Mouse (Mus musculus): Measurements from ENCODE around the gene Prss22. TPM values are rescaled to one million over a fixed set of nuclear protein-coding genes. Genes with fewer than 3 reads are reported as not detected.
"Not testable (repeated sequence)": the region's sequence is repeated elsewhere in the genome, so short reads cannot be mapped to it uniquely, and the experiment has no call there.

Gene Prss22
- polyA plus RNA-seq, 1 experiment from 2014 or later, result 0.51 TPM

GRCm38 (mm10) chr17:23968780-23969179 is 29.1 kb downstream of the Prss22 start:
- no peak overlapping the region for H3K9ac ChIP-seq (ENCODE audit: low read depth, low read length)
- H3K27me3 ChIP-seq (ENCODE audit: control insufficient read depth, insufficient read depth, low read length), result no peaks in the 10 kb centered on the region
- no peak overlapping the region for H3K4me2 ChIP-seq (replicated peaks; ENCODE audit: low read depth, low read length)
- no peaks in the 10 kb centered on the region for H3K4me1 ChIP-seq (replicated peaks; ENCODE audit: control insufficient read depth, insufficient read depth, low read length)
- ATAC-seq (ENCODE audit: low FRiP score) (no peak), DNase-seq (ENCODE audit: low spot score) (no peak)
- no peak overlapping the region for H3K27ac ChIP-seq (ENCODE audit: low read depth, low read length)
- WGBS, result 48% methylated on average over 2 of the region's 2 CpGs
- H3K9me3 ChIP-seq (ENCODE audit: control insufficient read depth, low read length), result no peaks in the 10 kb centered on the region
- no peak overlapping the region for H3K4me3 ChIP-seq (ENCODE audit: low read depth, low read length)
- H3K36me3 ChIP-seq (ENCODE audit: control insufficient read depth, insufficient read depth, low read length), result no peaks in the 10 kb centered on the region

- Histone ChIP-seq H3K27ac (ENCODE audit: low read depth, low read length) (no peak overlapping the region), H3K27me3 (ENCODE audit: control insufficient read depth, insufficient read depth, low read length) (no peaks in the 10 kb centered on the region), H3K9ac (ENCODE audit: low read depth, low read length) (no peak overlapping the region), H3K4me2 (replicated peaks; ENCODE audit: low read depth, low read length) (no peak overlapping the region), H3K4me3 (ENCODE audit: low read depth, low read length) (no peak overlapping the region), H3K9me3 (ENCODE audit: control insufficient read depth, low read length) (no peaks in the 10 kb centered on the region), H3K4me1 (replicated peaks; ENCODE audit: control insufficient read depth, insufficient read depth, low read length) (no peaks in the 10 kb centered on the region), H3K36me3 (ENCODE audit: control insufficient read depth, insufficient read depth, low read length) (no peaks in the 10 kb centered on the region)
- DNase-seq (ENCODE audit: low spot score) (no peak), ATAC-seq (ENCODE audit: low FRiP score) (no peak)
- 87% methylated on average over 10 of the region's 10 CpGs for WGBS
Observed at GRCm38 (mm10) chr17:23966658-23967401, 31.1 kb downstream of the Prss22 start.

- Histone ChIP-seq H3K4me3 (ENCODE audit: low read depth, low read length) (no peak overlapping the region), H3K9me3 (ENCODE audit: control insufficient read depth, low read length) (no peaks in the 10 kb centered on the region), H3K4me2 (replicated peaks; ENCODE audit: low read depth, low read length) (no peak overlapping the region), H3K27me3 (ENCODE audit: control insufficient read depth, insufficient read depth, low read length) (no peaks in the 10 kb centered on the region), H3K36me3 (ENCODE audit: control insufficient read depth, insufficient read depth, low read length) (no peaks in the 10 kb centered on the region), H3K4me1 (replicated peaks; ENCODE audit: control insufficient read depth, insufficient read depth, low read length) (no peaks in the 10 kb centered on the region), H3K27ac (ENCODE audit: low read depth, low read length) (no peak overlapping the region), H3K9ac (ENCODE audit: low read depth, low read length) (no peak overlapping the region)
- DNase-seq (ENCODE audit: low spot score) (no peak), ATAC-seq (ENCODE audit: low FRiP score) (no peak)
- WGBS, result 28% methylated on average over 6 of the region's 6 CpGs
Observed at GRCm38 (mm10) chr17:23965805-23966425, 32.0 kb downstream of the Prss22 start.

- Histone ChIP-seq H3K36me3 (ENCODE audit: control insufficient read depth, insufficient read depth, low read length) (no peaks in the 10 kb centered on the region), H3K9me3 (ENCODE audit: control insufficient read depth, low read length) (no peaks in the 10 kb centered on the region), H3K27me3 (ENCODE audit: control insufficient read depth, insufficient read depth, low read length) (no peaks in the 10 kb centered on the region), H3K4me1 (replicated peaks; ENCODE audit: control insufficient read depth, insufficient read depth, low read length) (no peaks in the 10 kb centered on the region), H3K27ac (ENCODE audit: low read depth, low read length) (no peak overlapping the region), H3K4me2 (replicated peaks; ENCODE audit: low read depth, low read length) (no peak overlapping the region), H3K9ac (ENCODE audit: low read depth, low read length) (no peak overlapping the region), H3K4me3 (ENCODE audit: low read depth, low read length) (no peak overlapping the region)
- ATAC-seq (ENCODE audit: low FRiP score), result no peak
- whole genome bisulfite sequencing, result 55% methylated on average over 4 of the region's 4 CpGs
- DNase-seq (ENCODE audit: low spot score), result no peak
Observed at GRCm38 (mm10) chr17:23961573-23962122, 36.3 kb downstream of the Prss22 start.

GRCm38 (mm10) chr17:23960084-23960738 is 37.7 kb downstream of the Prss22 start:
- Histone ChIP-seq H3K4me2 (replicated peaks; ENCODE audit: low read depth, low read length) (no peak overlapping the region), H3K9me3 (ENCODE audit: control insufficient read depth, low read length) (no peaks in the 10 kb centered on the region), H3K9ac (ENCODE audit: low read depth, low read length) (0 out of 2 replicates have a peak overlapping the region, but pooled peaks have one; percentile 31), H3K4me1 (replicated peaks; ENCODE audit: control insufficient read depth, insufficient read depth, low read length) (no peaks in the 10 kb centered on the region), H3K4me3 (ENCODE audit: low read depth, low read length) (no peak overlapping the region), H3K27me3 (ENCODE audit: control insufficient read depth, insufficient read depth, low read length) (no peaks in the 10 kb centered on the region), H3K36me3 (ENCODE audit: control insufficient read depth, insufficient read depth, low read length) (no peaks in the 10 kb centered on the region), H3K27ac (ENCODE audit: low read depth, low read length) (no peak overlapping the region)
- 43% methylated on average over 3 of the region's 3 CpGs for WGBS
- peak; percentile 91 for DNase-seq (ENCODE audit: low spot score)
- peak; percentile 95 for ATAC-seq (ENCODE audit: low FRiP score)

- Histone ChIP-seq H3K36me3 (ENCODE audit: control insufficient read depth, insufficient read depth, low read length) (no peaks in the 10 kb centered on the region), H3K9ac (ENCODE audit: low read depth, low read length) (no peak within 1 kb of the TSS), H3K4me1 (replicated peaks; ENCODE audit: control insufficient read depth, insufficient read depth, low read length) (no peaks in the 10 kb centered on the region), H3K4me2 (replicated peaks; ENCODE audit: low read depth, low read length) (no peak within 1 kb of the TSS), H3K27me3 (ENCODE audit: control insufficient read depth, insufficient read depth, low read length) (no peaks in the 10 kb centered on the region), H3K4me3 (ENCODE audit: low read depth, low read length) (no peak within 1 kb of the TSS), H3K9me3 (ENCODE audit: control insufficient read depth, low read length) (no peaks in the 10 kb centered on the region), H3K27ac (ENCODE audit: low read depth, low read length) (no peak within 1 kb of the TSS)
- DNase-seq (ENCODE audit: low spot score) (no peak), ATAC-seq (ENCODE audit: low FRiP score) (no peak)
- 77% methylated on average over 5 of the region's 5 CpGs for WGBS
Observed at GRCm38 (mm10) chr17:23955174-23955573, 42.7 kb downstream of the Prss22 start, which contains the start of gene Sbpl. Gene Sbpl, minus strand, starts transcription at chr17:23955274.

GRCm38 (mm10) chr17:23950828-23951227 is 47.1 kb downstream of the Prss22 start:
- H3K4me2 ChIP-seq (replicated peaks; ENCODE audit: low read depth, low read length); H3K4me1 ChIP-seq (replicated peaks; ENCODE audit: control insufficient read depth, insufficient read depth, low read length); H3K36me3 ChIP-seq (ENCODE audit: control insufficient read depth, insufficient read depth, low read length); H3K9me3 ChIP-seq (ENCODE audit: control insufficient read depth, low read length); H3K27ac ChIP-seq (ENCODE audit: low read depth, low read length); DNase-seq (ENCODE audit: low spot score); H3K27me3 ChIP-seq (ENCODE audit: control insufficient read depth, insufficient read depth, low read length); H3K4me3 ChIP-seq (ENCODE audit: low read depth, low read length); ATAC-seq (ENCODE audit: low FRiP score); H3K9ac ChIP-seq (ENCODE audit: low read depth, low read length): not testable (repeated sequence)
- WGBS, result 76% methylated on average over 4 of the region's 4 CpGs

- H3K36me3 ChIP-seq (ENCODE audit: control insufficient read depth, insufficient read depth, low read length), result no peaks in the 10 kb centered on the region
- H3K9ac ChIP-seq (ENCODE audit: low read depth, low read length), result no peak overlapping the region
- no peaks in the 10 kb centered on the region for H3K27me3 ChIP-seq (ENCODE audit: control insufficient read depth, insufficient read depth, low read length)
- no peaks in the 10 kb centered on the region for H3K9me3 ChIP-seq (ENCODE audit: control insufficient read depth, low read length)
- ATAC-seq (ENCODE audit: low FRiP score) (no peak), DNase-seq (ENCODE audit: low spot score) (no peak)
- H3K27ac ChIP-seq (ENCODE audit: low read depth, low read length), result no peak overlapping the region
- H3K4me1 ChIP-seq (replicated peaks; ENCODE audit: control insufficient read depth, insufficient read depth, low read length), result no peaks in the 10 kb centered on the region
- WGBS, result 80% methylated on average over 2 of the region's 2 CpGs
- H3K4me3 ChIP-seq (ENCODE audit: low read depth, low read length), result no peak overlapping the region
- H3K4me2 ChIP-seq (replicated peaks; ENCODE audit: low read depth, low read length), result no peak overlapping the region
Observed at GRCm38 (mm10) chr17:23949068-23949467, 48.8 kb downstream of the Prss22 start.
